Mouse (Mus musculus) ES-Bruce4 (cell line): ENCODE data around the gene Usp48.

Experiments used
- CTCF ChIP-seq: IDR thresholded peaks from one replicate; pipeline ENCODE4 v1.8.1; 2011; ENCODE audit warnings: low read depth, low read length
- EP300 ChIP-seq: IDR thresholded peaks from 2 replicates; pipeline ENCODE4 v1.6.1; 2011; ENCODE audit warnings: low read depth, low read length; ENCODE audit not compliant: insufficient read depth

DNA sequence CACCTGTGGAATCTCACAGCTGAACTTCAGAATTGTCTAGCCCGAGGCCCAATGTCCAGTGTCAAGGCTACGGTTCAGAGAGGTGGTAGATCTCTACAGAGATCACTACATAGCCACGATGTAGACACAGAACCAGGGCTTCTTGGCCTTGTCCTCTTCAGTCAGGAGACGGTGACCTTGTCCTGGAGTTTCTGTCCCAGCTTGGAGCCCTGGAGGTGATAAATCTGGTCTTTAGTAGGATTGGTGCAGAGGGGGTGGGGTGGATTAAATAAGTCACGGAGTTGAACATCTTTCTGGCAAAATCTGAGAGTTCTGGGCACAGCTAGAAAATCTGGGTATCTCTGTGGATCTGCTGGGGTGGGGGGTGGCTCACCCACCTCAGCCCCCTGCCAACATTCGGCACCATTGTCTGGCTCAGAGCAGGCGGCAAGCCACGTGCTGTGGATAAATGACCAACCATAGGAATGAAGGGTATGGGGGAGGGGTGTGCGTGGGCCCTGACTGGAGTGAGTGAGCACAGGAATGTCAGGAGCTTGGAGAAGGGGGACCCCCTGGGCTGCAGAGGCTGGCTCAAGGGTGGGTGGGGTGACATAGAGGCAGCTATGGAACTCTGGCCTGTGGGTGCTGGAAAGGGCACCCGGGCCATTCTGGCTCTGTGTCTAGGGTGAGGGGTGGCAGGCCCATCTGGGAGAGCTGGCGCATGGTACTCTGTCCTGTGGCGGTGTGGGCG lies 103.8 kb downstream of the Usp48 start:
- TF ChIP-seq EP300, result no peak
- no peak for TF ChIP-seq CTCF
